8 mouse cellular contexts compared by ENCODE assay signal in the genomic region with DNA sequence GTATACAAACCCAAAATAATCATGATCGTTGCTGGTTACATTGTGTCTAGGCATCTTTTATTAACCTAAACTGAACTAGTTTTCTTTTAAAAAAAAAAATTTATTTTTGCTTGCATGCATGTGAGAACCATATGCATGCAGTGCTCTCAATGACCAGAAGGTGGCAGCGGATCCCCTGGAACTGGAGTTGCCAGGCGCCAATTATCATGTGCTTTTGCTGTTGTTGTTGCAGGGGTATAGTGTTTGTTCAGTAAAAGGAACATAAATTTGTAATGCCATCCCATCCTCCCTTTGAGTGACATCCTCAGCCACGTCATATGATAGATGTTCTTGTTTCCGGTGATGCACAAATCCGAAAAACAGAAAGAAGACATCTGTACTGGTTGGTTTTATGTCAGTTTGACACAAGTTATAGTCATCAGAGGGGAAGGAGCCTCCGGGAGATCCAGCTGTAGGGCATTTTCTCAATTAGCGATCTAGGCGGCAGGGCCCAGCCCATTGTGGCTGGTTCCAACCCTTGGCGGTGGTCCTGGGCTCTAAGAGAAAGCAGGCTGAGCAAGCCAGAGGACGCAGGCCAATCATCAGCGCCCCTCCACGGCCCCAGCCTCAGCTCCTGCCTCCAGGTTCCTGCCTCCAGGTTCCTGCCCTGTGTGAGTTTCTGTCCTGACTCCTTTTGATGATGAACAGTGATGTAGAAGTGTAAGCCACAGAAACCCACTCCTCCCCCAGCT. TPM values are rescaled to one million over a fixed set of nuclear protein-coding genes. Genes with fewer than 3 reads are reported as not detected.
DNase-seq lines count a peak whose midpoint lies in the region; TF ChIP-seq lines count a peak whose summit lies in the region.
"Had no signal": no experiment of that assay in that cellular context is flagged by ENCODE, and none has a peak within 500 bp of the region (broad histone marks: within the 10 kb centered on the region; RNA-seq: fewer than 3 reads in every experiment).

No protein-coding gene starts in this region.

- no peak for TF ChIP-seq EP300 in ES-Bruce4 (IDR thresholded peaks at IDR 0.05; ENCODE audit: insufficient read depth, low read depth, low read length)

- DNase-seq in adrenal gland, adult 18-20 months (ENCODE audit: low spot score in 2 of 2): peak; percentile 70 to 78
- peak; percentile 85 for DNase-seq in embryo, embryonic 10 days (ENCODE audit: low spot score)
- DNase-seq in heart, adult 8-10 months (ENCODE audit: low spot score): peak; percentile 83
- DNase-seq in layer of hippocampus, postnatal 14 days (ENCODE audit: low spot score in 2 of 2): peak; percentile 84 to 88
- DNase-seq in mesoderm, embryonic 11.5 days (ENCODE audit: low read depth, low spot score): peak; percentile 78
- peak; percentile 61 to 77 for DNase-seq in spleen, postnatal 14 days (ENCODE audit: low spot score in 2 of 2)

- H3K36me3 ChIP-seq in ES-Bruce4 (ENCODE audit: control insufficient read depth, insufficient read depth, low read length, poor library complexity, severe bottlenecking): no peaks in the 10 kb centered on the region
- H3K36me3 ChIP-seq: limb, embryonic 13.5 days had no signal

- H3K9ac ChIP-seq in ES-Bruce4 (ENCODE audit: low read depth, poor library complexity, severe bottlenecking): no peak overlapping the region
- H3K9ac ChIP-seq: limb, embryonic 13.5 days had no signal

- no peaks in the 10 kb centered on the region for H3K9me3 ChIP-seq in ES-Bruce4 (replicated peaks; ENCODE audit: control insufficient read depth, insufficient read depth, low read length, poor library complexity, severe bottlenecking)
- H3K9me3 ChIP-seq: limb, embryonic 13.5 days had no signal

- TF ChIP-seq POLR2A in ES-Bruce4 (IDR thresholded peaks at IDR 0.05; ENCODE audit: insufficient read depth, low read length): no peak

- H3K27ac ChIP-seq in ES-Bruce4 (ENCODE audit: insufficient read depth, low read length): no peak overlapping the region
- H3K27ac ChIP-seq: limb, embryonic 13.5 days had no signal

- TF ChIP-seq CTCF in ES-Bruce4 (IDR thresholded peaks at IDR 0.05; ENCODE audit: low read depth, low read length): peak; percentile 77

- H3K4me1 ChIP-seq in ES-Bruce4 (ENCODE audit: control insufficient read depth, insufficient read depth, low read length): no peaks in the 10 kb centered on the region

- H3K27me3 ChIP-seq in ES-Bruce4 (ENCODE audit: control insufficient read depth, insufficient read depth, low read length, poor library complexity, severe bottlenecking): no peaks in the 10 kb centered on the region

- no peak overlapping the region for H3K4me3 ChIP-seq in ES-Bruce4 (ENCODE audit: low read depth, low read length)
- H3K4me3 ChIP-seq: limb, embryonic 13.5 days had no signal

RNA-seq across cellular contexts. Expression of a gene that starts 5.5 kb away (rescaled TPM):
- 22.9 and 23.8 TPM in 2 replicates for polyA plus RNA-seq in ES-Bruce4 (2011; ENCODE audit: insufficient read depth, insufficient read length, low read depth, missing spikeins)
- 10 to 100 TPM; 23.7 to 28.6 TPM for total RNA-seq in adrenal gland, adult 18-20 months (2021)
- 10 to 100 TPM in 3 of 4 experiments, 1 to 10 TPM in 1; 9.4 to 11.7 (median 10.8) TPM for total RNA-seq in heart, adult 8-10 months (2022)
- 10 to 100 TPM; 22.1 to 22.9 TPM for total RNA-seq in layer of hippocampus, postnatal 14 days (2021)
